Mouse (Mus musculus) cerebellum, adult 8-10 months (tissue): ENCODE data around the gene Fbxo36.

Experiments
- DNase-seq: peaks from one replicate; pipeline ENCODE4 v3.0.0; 2022

Fbxo36 gene

GRCm38 (mm10) chr1:84891746-84892145, 52.1 kb downstream of the Fbxo36 start:
- no peak for DNase-seq

- DNase-seq = no peak
Observed at GRCm38 (mm10) chr1:84897364-84897763, 57.7 kb downstream of the Fbxo36 start.

GRCm38 (mm10) chr1:84899156-84899555, 59.5 kb downstream of the Fbxo36 start:
- DNase-seq = no peak

- no peak for DNase-seq
Observed at GRCm38 (mm10) chr1:84904467-84904866, 64.8 kb downstream of the Fbxo36 start.

GRCm38 (mm10) chr1:84910177-84910804, 70.7 kb downstream of the Fbxo36 start:
- DNase-seq = no peak

GRCm38 (mm10) chr1:84912571-84912970, 72.9 kb downstream of the Fbxo36 start:
- no peak for DNase-seq

- DNase-seq = no peak
Observed at GRCm38 (mm10) chr1:84915010-84915409, 75.4 kb downstream of the Fbxo36 start.

- no peak for DNase-seq
Observed at GRCm38 (mm10) chr1:84918865-84919264, 79.2 kb downstream of the Fbxo36 start.

GRCm38 (mm10) chr1:84923432-84923831, 83.8 kb downstream of the Fbxo36 start:
- DNase-seq = no peak

GRCm38 (mm10) chr1:84924134-84924533, 84.5 kb downstream of the Fbxo36 start:
- no peak for DNase-seq

- no peak for DNase-seq
Observed at GRCm38 (mm10) chr1:84925599-84925998, 86.0 kb downstream of the Fbxo36 start.

GRCm38 (mm10) chr1:84933472-84934150, 94.0 kb downstream of the Fbxo36 start:
- DNase-seq = peak; percentile 83

- DNase-seq = peak; percentile 34
Observed at GRCm38 (mm10) chr1:84934151-84934502, 94.5 kb downstream of the Fbxo36 start.

- peak; percentile 55 for DNase-seq
Observed at GRCm38 (mm10) chr1:84934503-84935333, 95.1 kb downstream of the Fbxo36 start, which contains the start of gene Slc16a14. Gene Slc16a14 (minus strand): TSS chr1:84935134.

- DNase-seq = peak; percentile 59
Observed at GRCm38 (mm10) chr1:84935668-84936067, 96.0 kb downstream of the Fbxo36 start.

GRCm38 (mm10) chr1:84936716-84937510, 97.3 kb downstream of the Fbxo36 start:
- DNase-seq = no peak

GRCm38 (mm10) chr1:84939466-84939865, 99.8 kb downstream of the Fbxo36 start:
- no peak for DNase-seq

GRCm38 (mm10) chr1:84940322-84940721, 100.7 kb downstream of the Fbxo36 start:
- DNase-seq = no peak

- DNase-seq = no peak
Observed at GRCm38 (mm10) chr1:84942666-84943065, 103.0 kb downstream of the Fbxo36 start.

GRCm38 (mm10) chr1:84943549-84943948, 103.9 kb downstream of the Fbxo36 start:
- no peak for DNase-seq

GRCm38 (mm10) chr1:84945950-84946349, 106.3 kb downstream of the Fbxo36 start:
- no peak for DNase-seq

- no peak for DNase-seq
Observed at GRCm38 (mm10) chr1:84947390-84947789, 107.7 kb downstream of the Fbxo36 start.
